In the genomic region with DNA sequence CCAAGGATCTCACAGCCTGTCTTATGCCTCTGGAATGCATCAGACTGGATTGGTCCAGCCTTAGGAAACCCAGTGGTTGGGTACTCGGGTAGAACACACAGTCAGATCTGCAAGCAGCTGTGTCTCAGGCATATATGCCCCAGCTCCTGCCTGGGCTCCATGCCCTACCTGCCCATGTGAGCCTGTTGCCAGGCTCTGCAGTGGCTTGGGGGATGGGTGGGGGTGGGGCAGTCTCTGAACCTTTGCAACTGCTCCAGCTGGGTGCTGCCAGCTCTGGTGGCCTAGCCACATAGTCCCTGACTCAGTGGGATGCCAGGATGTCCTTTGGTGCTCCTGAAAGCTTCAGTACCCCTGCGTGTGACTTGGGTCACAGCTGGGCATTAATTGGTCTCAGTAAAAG, we compare ENCODE assay signal across 9 mouse cellular contexts. TPM values are rescaled to one million over a fixed set of nuclear protein-coding genes. Genes with fewer than 3 reads are reported as not detected.
DNase-seq lines count a peak whose midpoint lies in the region; ATAC-seq and TF ChIP-seq lines count a peak whose summit lies in the region.
"Had no signal": no experiment of that assay in that cellular context is flagged by ENCODE, and none has a peak within 500 bp of the region (broad histone marks: within the 10 kb centered on the region; RNA-seq: fewer than 3 reads in every experiment).

No protein-coding gene starts in this region.

- no peak for TF ChIP-seq CTCF in lung, postnatal 0 days (IDR thresholded peaks at IDR 0.05)
- no peak for TF ChIP-seq CTCF in liver, postnatal 0 days (IDR thresholded peaks at IDR 0.05; ENCODE audit: low read depth)

- no peaks in the 10 kb centered on the region for H3K9me3 ChIP-seq in lung, postnatal 0 days (ENCODE audit: low read length)
- H3K9me3 ChIP-seq in forebrain, embryonic 15.5 days: no peaks in the 10 kb centered on the region
- H3K9me3 ChIP-seq in liver, postnatal 0 days (ENCODE audit: low read length): no peaks in the 10 kb centered on the region
- no peaks in the 10 kb centered on the region for H3K9me3 ChIP-seq in stomach, embryonic 16.5 days (replicated peaks; ENCODE audit: control insufficient read depth, low read length)

- peaks cover 10% of the 10 kb centered on the region; the same call in 1 of the 2 replicates for H3K4me1 ChIP-seq in lung, postnatal 0 days (ENCODE audit: insufficient read depth, low read depth, low read length)
- H3K4me1 ChIP-seq in forebrain, embryonic 15.5 days: peaks cover 21% of the 10 kb centered on the region
- 0 out of 2 replicates have a peak, but pooled peaks cover 3% of the 10 kb centered on the region for H3K4me1 ChIP-seq in liver, postnatal 0 days (ENCODE audit: insufficient read depth)
- peaks cover 12% of the 10 kb centered on the region for H3K4me1 ChIP-seq in stomach, embryonic 16.5 days (ENCODE audit: control insufficient read depth, insufficient read depth, low read length)

- no peaks in the 10 kb centered on the region for H3K27me3 ChIP-seq in lung, postnatal 0 days (replicated peaks; ENCODE audit: insufficient read depth, low read length)
- no peaks in the 10 kb centered on the region for H3K27me3 ChIP-seq in forebrain, embryonic 15.5 days
- H3K27me3 ChIP-seq in liver, postnatal 0 days (ENCODE audit: insufficient read depth, low read length): 0 out of 2 replicates have a peak, but pooled peaks cover 4% of the 10 kb centered on the region
- no peaks in the 10 kb centered on the region; the same call in 1 of the 2 replicates for H3K27me3 ChIP-seq in stomach, embryonic 16.5 days (ENCODE audit: control insufficient read depth, insufficient read depth, low read length)

- no peak for TF ChIP-seq EP300 in lung, postnatal 0 days (IDR thresholded peaks at IDR 0.05)
- no peak for TF ChIP-seq EP300 in liver, postnatal 0 days (IDR thresholded peaks at IDR 0.05; ENCODE audit: low read depth)

- peak overlapping the region; percentile 71 for H3K4me2 ChIP-seq in lung, postnatal 0 days (replicated peaks; ENCODE audit: low read depth, low read length)
- peak overlapping the region; percentile 55; the same call in 1 of the 2 replicates for H3K4me2 ChIP-seq in forebrain, embryonic 15.5 days (replicated peaks)
- H3K4me2 ChIP-seq in liver, postnatal 0 days (ENCODE audit: low read depth, low read length): peak overlapping the region; percentile 47
- H3K4me2 ChIP-seq in stomach, embryonic 16.5 days (ENCODE audit: low read depth, low read length): peak overlapping the region; percentile 68

- 0 out of 2 replicates have a peak overlapping the region, but pooled peaks have one; percentile 46 for H3K4me3 ChIP-seq in lung, postnatal 0 days (ENCODE audit: low read depth, low read length)
- no peak overlapping the region for H3K4me3 ChIP-seq in forebrain, embryonic 15.5 days
- H3K4me3 ChIP-seq in liver, postnatal 0 days (ENCODE audit: low read depth, low read length): peak overlapping the region; percentile 44; the same call in 1 of the 2 replicates
- peak overlapping the region; percentile 57 for H3K4me3 ChIP-seq in stomach, embryonic 16.5 days (replicated peaks; ENCODE audit: low read length)

- H3K27ac ChIP-seq in lung, postnatal 0 days (ENCODE audit: low read length): no peak overlapping the region
- H3K27ac ChIP-seq in forebrain, embryonic 15.5 days (replicated peaks): no peak overlapping the region
- H3K27ac ChIP-seq in liver, postnatal 0 days (ENCODE audit: low read depth): 0 out of 2 replicates have a peak overlapping the region, but pooled peaks have one; percentile 29
- peak overlapping the region; percentile 79 for H3K27ac ChIP-seq in stomach, embryonic 16.5 days (ENCODE audit: low read length)

- no peak for DNase-seq in lung, postnatal 0 days (ENCODE audit: low spot score)
- DNase-seq in lung, postnatal 25 days (ENCODE audit: low spot score): no peak
- DNase-seq in liver, postnatal 0 days: no peak
- DNase-seq in left cerebral cortex, adult 18-20 months (ENCODE audit: low spot score in 2 of 2): no peak
- no peak for DNase-seq in gastrocnemius, adult 18-20 months (ENCODE audit: low spot score)
- DNase-seq: kidney, adult 11 months; lung, postnatal 14 days had no signal

- WGBS in lung, postnatal 0 days: 21% methylated on average over 2 of the region's 2 CpGs
- 14% methylated on average over 2 of the region's 2 CpGs for WGBS in forebrain, embryonic 15.5 days
- 14% methylated on average over 2 of the region's 2 CpGs for WGBS in liver, postnatal 0 days (ENCODE audit: insufficient replicate concordance)
- 29% methylated on average over 2 of the region's 2 CpGs for whole genome bisulfite sequencing in stomach, embryonic 16.5 days

- H3K36me3 ChIP-seq in lung, postnatal 0 days (ENCODE audit: insufficient read depth, low read length): no peaks in the 10 kb centered on the region
- no peaks in the 10 kb centered on the region for H3K36me3 ChIP-seq in forebrain, embryonic 15.5 days
- H3K36me3 ChIP-seq in liver, postnatal 0 days (replicated peaks; ENCODE audit: insufficient read depth, low read length): no peaks in the 10 kb centered on the region
- no peaks in the 10 kb centered on the region for H3K36me3 ChIP-seq in stomach, embryonic 16.5 days (ENCODE audit: control insufficient read depth, insufficient read depth, low read length)

- no peak overlapping the region for H3K9ac ChIP-seq in lung, postnatal 0 days (replicated peaks; ENCODE audit: low read depth)
- no peak overlapping the region for H3K9ac ChIP-seq in forebrain, embryonic 15.5 days (replicated peaks)
- peak overlapping the region; percentile 38; the same call in 1 of the 2 replicates for H3K9ac ChIP-seq in liver, postnatal 0 days (replicated peaks)
- peak overlapping the region; percentile 71; the same call in 1 of the 2 replicates for H3K9ac ChIP-seq in stomach, embryonic 16.5 days (ENCODE audit: low read length)

- peak; percentile 15; the same call in 1 of the 2 replicates for ATAC-seq in lung, postnatal 0 days
- no peak for ATAC-seq in forebrain, embryonic 15.5 days (replicated peaks)
- no peak for ATAC-seq in liver, postnatal 0 days
- ATAC-seq in stomach, embryonic 16.5 days (ENCODE audit: insufficient read depth, low FRiP score): no peak

RNA-seq across cellular contexts. Expression of a gene that starts 6.4 kb away (rescaled TPM):
- 0.39 and 0.44 TPM in 2 replicates for polyA plus RNA-seq in lung, postnatal 0 days (2015; fragmentation: Nextera tagmentation; extraction: Ambion mirVana)
- 0.14 and 0.20 TPM in 2 replicates for polyA plus RNA-seq in forebrain, embryonic 15.5 days (2015; fragmentation: Nextera tagmentation; extraction: Ambion mirVana)
- polyA plus RNA-seq in liver, postnatal 0 days (2015; fragmentation: Nextera tagmentation; extraction: Ambion mirVana): not detected in 2 replicates
- polyA plus RNA-seq in stomach, embryonic 16.5 days (2015; fragmentation: Nextera tagmentation; extraction: Ambion mirVana): 1.6 and 2.5 TPM in 2 replicates
- total RNA-seq in left cerebral cortex, adult 18-20 months (2021): under 1 TPM; 0.21 to 0.23 TPM
- total RNA-seq in gastrocnemius, adult 18-20 months (2021): not detected

RNA-seq across cellular contexts. Expression of a gene that starts 28.7 kb away (rescaled TPM):
- 12.2 and 13.1 TPM in 2 replicates for polyA plus RNA-seq in lung, postnatal 0 days (2015; fragmentation: Nextera tagmentation; extraction: Ambion mirVana)
- polyA plus RNA-seq in forebrain, embryonic 15.5 days (2015; fragmentation: Nextera tagmentation; extraction: Ambion mirVana): 1.9 and 3.1 TPM in 2 replicates
- polyA plus RNA-seq in liver, postnatal 0 days (2015; fragmentation: Nextera tagmentation; extraction: Ambion mirVana): 0.32 and 0.37 TPM in 2 replicates
- 2.6 and 3.1 TPM in 2 replicates for polyA plus RNA-seq in stomach, embryonic 16.5 days (2015; fragmentation: Nextera tagmentation; extraction: Ambion mirVana)
- 1 to 10 TPM; 2.9 to 4.2 TPM for total RNA-seq in left cerebral cortex, adult 18-20 months (2021)
- under 1 TPM in 1 of 2 experiments, not detected in 1; 0.47 TPM for total RNA-seq in gastrocnemius, adult 18-20 months (2021)

RNA-seq across cellular contexts. Expression of a gene that starts 41.1 kb away (rescaled TPM):
- 0.07 and 0.19 TPM in 2 replicates for polyA plus RNA-seq in lung, postnatal 0 days (2015; fragmentation: Nextera tagmentation; extraction: Ambion mirVana)
- not detected in 2 replicates for polyA plus RNA-seq in forebrain, embryonic 15.5 days (2015; fragmentation: Nextera tagmentation; extraction: Ambion mirVana)
- polyA plus RNA-seq in liver, postnatal 0 days (2015; fragmentation: Nextera tagmentation; extraction: Ambion mirVana): 0.31 TPM in 2 replicates
- polyA plus RNA-seq in stomach, embryonic 16.5 days (2015; fragmentation: Nextera tagmentation; extraction: Ambion mirVana): 0.39 and 0.45 TPM in 2 replicates
- total RNA-seq in left cerebral cortex, adult 18-20 months (2021): not detected
- total RNA-seq in gastrocnemius, adult 18-20 months (2021): under 1 TPM; 0.18 to 0.24 TPM

RNA-seq across cellular contexts. Expression of a gene that starts 49.5 kb away (rescaled TPM):
- 739 and 823 TPM in 2 replicates for polyA plus RNA-seq in lung, postnatal 0 days (2015; fragmentation: Nextera tagmentation; extraction: Ambion mirVana)
- polyA plus RNA-seq in forebrain, embryonic 15.5 days (2015; fragmentation: Nextera tagmentation; extraction: Ambion mirVana): 46.6 and 52.7 TPM in 2 replicates
- 104 and 105 TPM in 2 replicates for polyA plus RNA-seq in liver, postnatal 0 days (2015; fragmentation: Nextera tagmentation; extraction: Ambion mirVana)
- polyA plus RNA-seq in stomach, embryonic 16.5 days (2015; fragmentation: Nextera tagmentation; extraction: Ambion mirVana): 377 and 446 TPM in 2 replicates
- 10 to 100 TPM in 1 of 2 experiments, 1 to 10 TPM in 1; 8.2 to 12.3 TPM for total RNA-seq in left cerebral cortex, adult 18-20 months (2021)
- total RNA-seq in gastrocnemius, adult 18-20 months (2021): 10 to 100 TPM; 14.0 to 28.7 TPM

RNA-seq across cellular contexts. Expression of a gene that starts 53.0 kb away (rescaled TPM):
- polyA plus RNA-seq in lung, postnatal 0 days (2015; fragmentation: Nextera tagmentation; extraction: Ambion mirVana): not detected in 2 replicates
- not detected in 2 replicates for polyA plus RNA-seq in forebrain, embryonic 15.5 days (2015; fragmentation: Nextera tagmentation; extraction: Ambion mirVana)
- 0.12 and 0.31 TPM in 2 replicates for polyA plus RNA-seq in liver, postnatal 0 days (2015; fragmentation: Nextera tagmentation; extraction: Ambion mirVana)
- not detected in 2 replicates for polyA plus RNA-seq in stomach, embryonic 16.5 days (2015; fragmentation: Nextera tagmentation; extraction: Ambion mirVana)
- not detected for total RNA-seq in left cerebral cortex, adult 18-20 months (2021)
- not detected for total RNA-seq in gastrocnemius, adult 18-20 months (2021)

Comparison
In these comparisons a context has a peak if more than half of its experiments do, and no peak if none do; other contexts are left out.
1. H3K27ac ChIP-seq: peak in liver, postnatal 0 days (single experiment) and stomach, embryonic 16.5 days (single experiment); none in lung, postnatal 0 days (single experiment) and forebrain, embryonic 15.5 days (single experiment).
2. H3K9ac ChIP-seq: peak in liver, postnatal 0 days (single experiment) and stomach, embryonic 16.5 days (single experiment); none in lung, postnatal 0 days (single experiment) and forebrain, embryonic 15.5 days (single experiment).
3. Peak in every context shown above with its lines, with median percentiles within 50 percentile points of each other: H3K4me2 ChIP-seq.